ENCODE assay signal across 7 mouse cellular contexts in the genomic region with DNA sequence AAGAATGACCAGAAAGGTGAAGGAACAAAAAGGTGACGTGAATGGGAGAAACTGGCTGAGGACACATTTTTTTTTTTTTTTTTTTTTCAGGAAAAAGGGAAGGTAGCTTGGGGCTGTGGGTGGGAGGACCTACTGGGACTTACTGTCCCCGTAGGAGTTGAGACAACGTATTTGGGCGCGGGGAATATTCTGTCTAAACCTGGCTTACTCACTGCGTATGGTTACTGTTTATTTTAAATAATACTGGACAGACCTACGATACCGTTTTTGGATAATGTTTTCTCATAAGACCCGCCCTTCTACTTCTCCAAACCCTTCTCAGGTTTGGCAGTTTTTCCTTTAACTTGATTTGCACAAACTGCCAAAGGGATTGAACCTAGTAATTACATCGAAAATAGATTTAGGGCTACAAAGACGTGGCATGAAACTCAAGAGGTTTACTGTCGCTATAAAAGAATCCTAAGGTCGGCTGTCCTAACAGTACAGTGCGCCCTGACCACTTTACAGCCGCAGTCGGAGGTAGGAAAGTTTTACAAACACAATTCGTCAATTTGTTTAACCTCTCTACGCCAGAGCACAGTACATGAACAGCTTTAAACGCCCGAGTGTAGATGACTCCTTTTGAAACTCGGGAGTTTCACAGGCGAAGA. TPM values are rescaled to one million over a fixed set of nuclear protein-coding genes. Genes with fewer than 3 reads are reported as not detected.
DNase-seq lines count a peak whose midpoint lies in the region; ATAC-seq and TF ChIP-seq lines count a peak whose summit lies in the region.

No protein-coding gene starts in this region.

- peaks cover 6 to 23% of the 10 kb centered on the region in 2 experiments; a peak in 3 of 4 replicates for H3K4me1 ChIP-seq in CH12.LX (ENCODE audit: control insufficient read depth in 1 of 2, insufficient read depth in 2 of 2)
- peaks cover 24% of the 10 kb centered on the region for H3K4me1 ChIP-seq in forebrain, embryonic 16.5 days (replicated peaks; ENCODE audit: control insufficient read depth, insufficient read depth, low read length)
- peaks cover 13 to 16% of the 10 kb centered on the region in 2 experiments for H3K4me1 ChIP-seq in liver, embryonic 14.5 days (replicated peaks; ENCODE audit: control insufficient read depth in 2 of 2, insufficient read depth in 2 of 2, low read length in 1 of 2)

- no peak for TF ChIP-seq POLR2A in CH12.LX (IDR thresholded peaks at IDR 0.05; ENCODE audit: low read depth, low read length)

- peak overlapping the region; percentile 65 for H3ac ChIP-seq in C2C12 (ENCODE audit: control insufficient read depth, insufficient read length, low read depth)

- H3K27me3 ChIP-seq in C2C12 (ENCODE audit: control insufficient read depth, insufficient read depth, insufficient read length), result no peaks in the 10 kb centered on the region
- H3K27me3 ChIP-seq in CH12.LX (replicated peaks), result peaks cover 21% of the 10 kb centered on the region
- 0 out of 2 replicates have a peak, but pooled peaks cover 3% of the 10 kb centered on the region for H3K27me3 ChIP-seq in forebrain, embryonic 16.5 days (replicated peaks; ENCODE audit: control insufficient read depth, insufficient read depth, low read length)
- no peaks in the 10 kb centered on the region for H3K27me3 ChIP-seq in liver, embryonic 14.5 days (ENCODE audit: control insufficient read depth, insufficient read depth, low read length)

- H3K79me3 ChIP-seq in C2C12 (ENCODE audit: low read depth), result peaks cover 42% of the 10 kb centered on the region

- dilution Hi-C loops in CH12.LX (cut with MboI; ENCODE audit: extremely low pct_ligation_motif_present, extremely low pct_unique_long_range_greater_than_20kb, low sequenced_read_pairs), result no loop called here

- peaks cover 20% of the 10 kb centered on the region for H3K36me3 ChIP-seq in C2C12 (ENCODE audit: control insufficient read depth, insufficient read depth)
- H3K36me3 ChIP-seq in CH12.LX (replicated peaks in 1 of 2; ENCODE audit: control insufficient read depth in 1 of 2, insufficient read depth in 1 of 2, low read length in 1 of 2), result peaks cover 2 to 11% of the 10 kb centered on the region in 2 experiments
- no peaks in the 10 kb centered on the region for H3K36me3 ChIP-seq in forebrain, embryonic 16.5 days (ENCODE audit: control insufficient read depth, insufficient read depth)
- no peaks in the 10 kb centered on the region for H3K36me3 ChIP-seq in liver, embryonic 14.5 days (replicated peaks; ENCODE audit: control insufficient read depth, insufficient read depth, low read depth)

- peak overlapping the region; percentile 94 for H3K4me2 ChIP-seq in CH12.LX (ENCODE audit: insufficient read depth, low read depth, poor library complexity, severe bottlenecking)
- H3K4me2 ChIP-seq in forebrain, embryonic 16.5 days (ENCODE audit: low read length), result peak overlapping the region; percentile 80
- H3K4me2 ChIP-seq in liver, embryonic 14.5 days (ENCODE audit: low read depth), result peak overlapping the region; percentile 75

- H3K9ac ChIP-seq in CH12.LX (ENCODE audit: insufficient read depth, low read depth), result peak overlapping the region; percentile 75
- H3K9ac ChIP-seq in forebrain, embryonic 16.5 days (replicated peaks; ENCODE audit: low read depth, low read length), result peak overlapping the region; percentile 95
- peak overlapping the region; percentile 71 for H3K9ac ChIP-seq in liver, embryonic 14.5 days (replicated peaks)

- H3K9me3 ChIP-seq in CH12.LX (replicated peaks; ENCODE audit: low read length), result no peaks in the 10 kb centered on the region
- no peaks in the 10 kb centered on the region for H3K9me3 ChIP-seq in forebrain, embryonic 16.5 days (ENCODE audit: control insufficient read depth, low read length)
- H3K9me3 ChIP-seq in liver, embryonic 14.5 days (ENCODE audit: control insufficient read depth, low read length), result no peaks in the 10 kb centered on the region

- no peak overlapping the region; the same call in 1 of the 2 replicates for H3K27ac ChIP-seq in CH12.LX (ENCODE audit: insufficient read depth, low read depth)
- no peak overlapping the region; the same call in 1 of the 2 replicates for H3K27ac ChIP-seq in forebrain, embryonic 16.5 days (ENCODE audit: low read length)
- H3K27ac ChIP-seq in liver, embryonic 14.5 days, result no peak overlapping the region; the same call in 1 of the 2 replicates

- no peak for TF ChIP-seq RAD21 in CH12.LX (IDR thresholded peaks at IDR 0.05; ENCODE audit: low read depth, low read length)

- DNase-seq in CH12.LX (ENCODE audit: extremely low read depth), result no peak
- no peak for DNase-seq in liver, embryonic 14.5 days (ENCODE audit: low read depth in 3 of 3, low spot score in 3 of 3)
- DNase-seq in urinary bladder, postnatal 10 days (ENCODE audit: low spot score), result no peak
- DNase-seq in left cerebral cortex, adult 18-20 months (ENCODE audit: low spot score in 2 of 2), result no peak
- no peak for DNase-seq in right cerebral cortex, postnatal 4 days

- no peak; the same call in 1 of the 2 replicates for TF ChIP-seq EP300 in CH12.LX (IDR thresholded peaks at IDR 0.05; ENCODE audit: low read length)
- TF ChIP-seq EP300 in liver, embryonic 14.5 days (IDR thresholded peaks at IDR 0.05; ENCODE audit: low read depth), result no peak

- TF ChIP-seq CTCF in C2C12 (IDR thresholded peaks at IDR 0.05; ENCODE audit: control insufficient read depth, insufficient read depth, insufficient read length), result no peak
- TF ChIP-seq CTCF in CH12.LX (conservative IDR thresholded peaks at IDR 0.05 in 1 of 2, IDR thresholded peaks at IDR 0.05 in 1 of 2; ENCODE audit: low read depth in 2 of 2, low read length in 2 of 2), result no peak
- no peak for TF ChIP-seq CTCF in liver, embryonic 14.5 days (IDR thresholded peaks at IDR 0.05; ENCODE audit: low read depth)

- WGBS in forebrain, embryonic 16.5 days, result 5% methylated on average over 22 of the region's 22 CpGs
- WGBS in liver, embryonic 14.5 days (ENCODE audit: insufficient replicate concordance), result 2% methylated on average over 22 of the region's 22 CpGs

- ATAC-seq in forebrain, embryonic 16.5 days, result no peak
- ATAC-seq in liver, embryonic 14.5 days (ENCODE audit: insufficient read depth), result peak; percentile 31; the same call in 1 of the 2 replicates

- H3K79me2 ChIP-seq in C2C12 (ENCODE audit: control insufficient read depth, insufficient read depth) (peaks cover 44% of the 10 kb centered on the region), CH12.LX (replicated peaks; ENCODE audit: control insufficient read depth, extremely low read depth, insufficient read depth, poor library complexity, severe bottlenecking) (peaks cover 38% of the 10 kb centered on the region)

- H3K4me3 ChIP-seq in C2C12 (ENCODE audit: insufficient read depth, poor library complexity, severe bottlenecking) (peak overlapping the region; percentile 96), CH12.LX (replicated peaks in 1 of 3; ENCODE audit: low read depth in 2 of 3, low read length in 2 of 3, poor library complexity in 1 of 3) (peak overlapping the region; percentile 69 to 96 (median 75))
- H3K4me3 ChIP-seq in forebrain, embryonic 16.5 days (replicated peaks; ENCODE audit: low read length), result peak overlapping the region; percentile 94
- H3K4me3 ChIP-seq in liver, embryonic 14.5 days (ENCODE audit: insufficient read depth in 1 of 2, low read depth in 2 of 2, low read length in 2 of 2), result peak overlapping the region; percentile 76 to 95

- in situ Hi-C loops in CH12.LX (cut with MboI; ENCODE audit: low pct_ligation_motif_present, low pct_unique_long_range_greater_than_20kb, low sequenced_read_pairs), result no loop called here

TF ChIP-seq in C2C12, 6 proteins besides CTCF, POLR2A, EP300 and RAD21:
- TF ChIP-seq FOSL1 (IDR thresholded peaks at IDR 0.05; ENCODE audit: insufficient read depth, low read length, poor library complexity, severe bottlenecking) (no peak), USF1 (IDR thresholded peaks at IDR 0.05; ENCODE audit: low read depth) (no peak), MYOG (IDR thresholded peaks at IDR 0.05; ENCODE audit: control insufficient read depth, extremely low read depth, insufficient read length) (no peak), CEBPB (IDR thresholded peaks at IDR 0.05; ENCODE audit: low read depth) (no peak), MAX (IDR thresholded peaks at IDR 0.05) (no peak), MYOD1 (IDR thresholded peaks at IDR 0.05; ENCODE audit: control insufficient read depth, insufficient read length, low read depth) (no peak)

TF ChIP-seq in CH12.LX, 34 proteins besides CTCF, POLR2A, EP300 and RAD21:
- TF ChIP-seq ZNF384 (IDR thresholded peaks at IDR 0.05; ENCODE audit: low read depth, low read length) (peak; percentile 37; the same call in 1 of the 2 replicates), CHD1 (IDR thresholded peaks at IDR 0.05; ENCODE audit: low read depth, low read length) (no peak), BHLHE40 (IDR thresholded peaks at IDR 0.05; ENCODE audit: low read depth, low read length) (no peak), USF2 (conservative IDR thresholded peaks at IDR 0.05; ENCODE audit: low read depth, low read length) (no peak), MAX (IDR thresholded peaks at IDR 0.05; ENCODE audit: low read length) (no peak), POLR2AphosphoS2 (IDR thresholded peaks at IDR 0.05; ENCODE audit: low read depth, low read length) (no peak)

RNA-seq across cellular contexts. Expression of gene Golph3, which starts 0.7 kb away (rescaled TPM):
- polyA plus RNA-seq in C2C12 (2012; fragmentation: generic; extraction: Trizol) (42.3 TPM), CH12.LX (2012; ENCODE audit: insufficient read length, low read depth) (90.7 and 97.2 TPM in 2 replicates)
- total RNA-seq in CH12.LX (2012; rRNA removed) (67.2 and 75.2 TPM in 2 replicates), CH12.LX (2014; rRNA removed) (208 and 214 TPM in 2 replicates)
- polyA plus RNA-seq in forebrain, embryonic 16.5 days (2015; fragmentation: Nextera tagmentation; extraction: Ambion mirVana), result 56.7 and 70.2 TPM in 2 replicates
- polyA plus RNA-seq in liver, embryonic 14.5 days (2012; rRNA removed), result 33.8 and 35.2 TPM in 2 replicates
- 58.4 and 60.9 TPM in 2 replicates for polyA plus RNA-seq in liver, embryonic 14.5 days (2014; fragmentation: Nextera tagmentation; extraction: Ambion mirVana)
- 100 to 1,000 TPM; 105 TPM for total RNA-seq in left cerebral cortex, adult 18-20 months (2021)

RNA-seq across cellular contexts. Expression of gene 1810049J17Rik, which starts 1.1 kb away (rescaled TPM):
- 4.8 TPM for polyA plus RNA-seq in C2C12 (2012; fragmentation: generic; extraction: Trizol)
- 17.6 and 21.5 TPM in 2 replicates for total RNA-seq in CH12.LX (2012; rRNA removed)
- not detected in 2 replicates for total RNA-seq in CH12.LX (2014; rRNA removed)
- 0.74 TPM in 1 of 2 replicates, not detected in the other for polyA plus RNA-seq in CH12.LX (2012; ENCODE audit: insufficient read length, low read depth)
- not detected in 2 replicates for polyA plus RNA-seq in forebrain, embryonic 16.5 days (2015; fragmentation: Nextera tagmentation; extraction: Ambion mirVana)
- polyA plus RNA-seq in liver, embryonic 14.5 days (2012; rRNA removed), result not detected in 2 replicates
- polyA plus RNA-seq in liver, embryonic 14.5 days (2014; fragmentation: Nextera tagmentation; extraction: Ambion mirVana), result 2.3 and 3.1 TPM in 2 replicates
- total RNA-seq in left cerebral cortex, adult 18-20 months (2021), result under 1 TPM in 1 of 2 experiments, not detected in 1; 0.87 TPM
